Mouse (Mus musculus): ENCODE results near the gene Stox1. TPM values are rescaled to one million over a fixed set of nuclear protein-coding genes. Genes with fewer than 3 reads are reported as not detected.

Stox1 gene
- polyA plus RNA-seq, 1 experiment from 2014 or later, result 0.30 TPM

DNA sequence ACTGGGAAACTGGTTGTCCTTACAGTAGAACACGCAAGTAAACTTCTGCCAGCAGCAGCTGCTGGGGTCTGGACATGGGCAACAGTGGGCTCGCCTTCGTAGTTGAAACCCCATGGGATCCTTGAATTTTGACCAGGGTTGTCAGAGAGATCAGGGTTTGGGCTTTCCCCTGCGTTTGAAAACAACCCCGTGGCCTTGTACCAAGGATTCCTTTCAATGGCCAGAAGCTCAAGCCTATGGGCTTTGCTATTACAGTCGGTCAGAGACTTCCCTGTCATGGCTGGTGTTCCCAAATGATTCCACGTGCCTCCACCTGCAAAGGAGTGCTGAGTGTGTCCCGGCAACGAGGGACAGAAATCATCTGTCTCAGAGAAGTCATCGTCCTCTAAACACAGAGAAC lies 61.8 kb downstream of the Stox1 start:
- peaks cover 37% of the 10 kb centered on the region for H3K4me1 ChIP-seq (replicated peaks)
- H3K27ac ChIP-seq, result no peak overlapping the region
- H3K27me3 ChIP-seq, result peaks cover 13% of the 10 kb centered on the region; the same call in 1 of the 2 replicates
- H3K36me3 ChIP-seq, result no peaks in the 10 kb centered on the region
- DNase-seq (no peak), ATAC-seq (ENCODE audit: low read depth) (no peak)
- H3K9ac ChIP-seq, result no peak overlapping the region
- 69% methylated on average over 10 of the region's 10 CpGs for WGBS (ENCODE audit: insufficient replicate concordance)
- no peak overlapping the region for H3K4me2 ChIP-seq
- H3K4me3 ChIP-seq (replicated peaks), result no peak overlapping the region
- H3K9me3 ChIP-seq (replicated peaks), result no peaks in the 10 kb centered on the region

GRCm38 (mm10) chr10:62656711-62657110 lies 69.2 kb downstream of the Stox1 start:
- 59% methylated on average over 7 of the region's 7 CpGs for WGBS (ENCODE audit: insufficient replicate concordance)
- Histone ChIP-seq H3K4me1 (replicated peaks) (peaks cover 5% of the 10 kb centered on the region), H3K4me3 (replicated peaks) (no peak overlapping the region), H3K9ac (no peak overlapping the region), H3K27ac (no peak overlapping the region), H3K27me3 (no peaks in the 10 kb centered on the region), H3K9me3 (replicated peaks) (no peaks in the 10 kb centered on the region), H3K4me2 (no peak overlapping the region), H3K36me3 (no peaks in the 10 kb centered on the region)
- DNase-seq (no peak), ATAC-seq (ENCODE audit: low read depth) (no peak)

GRCm38 (mm10) chr10:62651961-62652360 lies 74.0 kb downstream of the Stox1 start:
- no peak for ATAC-seq (ENCODE audit: low read depth)
- no peaks in the 10 kb centered on the region for H3K9me3 ChIP-seq (replicated peaks)
- DNase-seq, result no peak
- 16% methylated on average over 3 of the region's 3 CpGs for WGBS (ENCODE audit: insufficient replicate concordance)
- H3K4me1 ChIP-seq (replicated peaks), result peaks cover 23% of the 10 kb centered on the region
- H3K36me3 ChIP-seq, result peaks cover 3% of the 10 kb centered on the region; the same call in 1 of the 2 replicates
- peak overlapping the region; percentile 94 for H3K4me3 ChIP-seq (replicated peaks)
- no peaks in the 10 kb centered on the region for H3K27me3 ChIP-seq
- H3K9ac ChIP-seq, result peak overlapping the region; percentile 91
- H3K27ac ChIP-seq, result peak overlapping the region; percentile 85
- H3K4me2 ChIP-seq, result peak overlapping the region; percentile 88

DNA sequence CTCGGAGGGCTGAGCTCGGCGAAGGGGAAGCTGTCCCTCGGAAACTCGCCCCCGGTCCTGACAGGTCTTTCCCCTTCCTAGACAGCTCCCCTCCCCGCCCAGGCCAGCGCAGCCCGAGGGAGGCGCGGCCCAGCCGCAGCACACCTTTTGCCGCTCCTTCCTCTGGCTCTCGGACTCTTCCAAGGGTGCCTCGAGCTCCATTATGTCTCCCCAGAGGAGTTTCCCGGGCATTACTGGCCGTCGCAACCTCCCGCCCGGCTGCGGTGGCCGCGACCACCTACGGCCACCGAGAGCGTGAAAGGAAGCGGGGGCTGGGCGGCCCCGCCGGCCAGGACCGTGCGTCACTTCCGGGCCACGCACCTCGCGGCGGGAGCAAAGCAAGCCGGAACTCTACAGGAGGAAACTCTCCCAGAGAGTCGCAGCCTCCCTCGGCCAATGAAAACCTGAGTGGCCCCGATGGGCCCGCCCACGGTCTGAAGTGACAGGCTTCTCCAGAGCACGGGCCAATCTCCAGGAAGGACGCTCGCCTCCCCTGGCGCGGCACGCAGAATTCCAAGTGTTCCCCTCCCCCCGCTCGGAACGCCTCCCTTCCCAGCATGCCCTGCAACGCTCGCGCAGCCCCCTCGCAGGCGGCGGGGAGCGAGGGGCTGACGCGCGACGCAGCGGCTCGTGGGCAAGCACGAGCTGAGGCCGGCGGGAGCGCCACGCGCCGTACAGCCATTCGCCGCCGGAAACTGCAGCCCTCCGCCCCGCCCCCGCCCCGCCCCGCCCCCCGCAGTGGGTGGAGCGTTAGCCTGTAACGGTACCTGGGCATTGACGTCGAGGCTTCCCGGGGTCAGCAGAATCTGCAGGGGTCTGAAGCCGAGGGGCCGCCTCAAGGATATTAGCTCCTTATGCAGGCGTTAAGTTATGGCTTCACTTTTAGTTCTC lies 74.8 kb downstream of the Stox1 start, which contains the start of gene Ddx50:
Gene Ddx50, minus strand, starts transcription at position 338 of the 930 bp plus-strand sequence.
- ATAC-seq (ENCODE audit: low read depth), result peak; percentile 97
- Histone ChIP-seq H3K27ac (peak within 1 kb of the TSS; percentile 85), H3K4me1 (replicated peaks) (peaks cover 26% of the 10 kb centered on the region), H3K4me2 (peak within 1 kb of the TSS; percentile 88), H3K36me3 (peaks cover 10% of the 10 kb centered on the region), H3K4me3 (replicated peaks) (peak within 1 kb of the TSS; percentile 94), H3K27me3 (no peaks in the 10 kb centered on the region), H3K9ac (peak within 1 kb of the TSS; percentile 91), H3K9me3 (replicated peaks) (no peaks in the 10 kb centered on the region)
- WGBS (ENCODE audit: insufficient replicate concordance), result under 1% methylated on average over 87 of the region's 89 CpGs
- DNase-seq, result peak; percentile 97

DNA sequence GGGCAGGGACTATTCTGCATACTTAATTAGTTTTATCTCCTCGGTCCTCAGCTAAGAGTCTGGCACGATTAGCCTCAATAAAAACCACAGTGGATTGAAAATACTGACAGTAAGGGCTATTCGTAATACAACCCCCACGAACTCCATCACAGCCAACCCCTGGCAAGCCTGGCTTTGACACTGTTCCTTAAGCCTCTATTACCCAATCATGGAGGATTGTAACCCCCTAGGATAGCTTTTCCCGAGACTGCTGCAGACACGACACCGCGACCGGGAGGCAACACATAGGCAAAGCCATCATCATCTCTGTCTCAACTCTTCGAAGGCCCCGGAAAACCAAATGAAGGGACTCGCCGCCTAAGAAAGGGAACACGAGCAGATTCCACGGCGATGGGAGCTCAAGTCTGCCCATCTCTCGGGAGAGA lies 75.6 kb downstream of the Stox1 start:
- Histone ChIP-seq H3K9ac (peak overlapping the region; percentile 91), H3K4me2 (peak overlapping the region; percentile 88), H3K4me3 (replicated peaks) (peak overlapping the region; percentile 94), H3K4me1 (replicated peaks) (peaks cover 26% of the 10 kb centered on the region), H3K36me3 (peaks cover 18% of the 10 kb centered on the region), H3K27me3 (no peaks in the 10 kb centered on the region), H3K9me3 (replicated peaks) (no peaks in the 10 kb centered on the region), H3K27ac (peak overlapping the region; percentile 85)
- ATAC-seq (ENCODE audit: low read depth), result no peak
- 0% methylated on average over 17 of the region's 17 CpGs for WGBS (ENCODE audit: insufficient replicate concordance)
- peak; percentile 11 for DNase-seq

Small RNA genes within 50 kb of the gene (microRNA-seq; reads per million reads assigned to microRNA genes)
- not detected for gene Mir7215

Other genes starting within 250 kb of the Stox1 start
- 49.1 and 67.3 TPM in 2 replicates for gene Vps26a, start 239.3 kb downstream of the Stox1 start, polyA plus RNA-seq (2015; fragmentation: Nextera tagmentation; extraction: Ambion mirVana)
- 67.1 and 71.8 TPM in 2 replicates for gene Srgn, start 198.7 kb downstream of the Stox1 start, polyA plus RNA-seq (2015; fragmentation: Nextera tagmentation; extraction: Ambion mirVana)
- gene Kif1bp, start 147.7 kb downstream of the Stox1 start, polyA plus RNA-seq (2015; fragmentation: Nextera tagmentation; extraction: Ambion mirVana), result 12.9 and 13.7 TPM in 2 replicates
- gene Ddx21, start 123.8 kb downstream of the Stox1 start, polyA plus RNA-seq (2015; fragmentation: Nextera tagmentation; extraction: Ambion mirVana), result 26.3 and 32.2 TPM in 2 replicates
- 39.3 and 50.7 TPM in 2 replicates for gene Ddx50, start 74.9 kb downstream of the Stox1 start, polyA plus RNA-seq (2015; fragmentation: Nextera tagmentation; extraction: Ambion mirVana)
- 56.2 and 68.4 TPM in 2 replicates for gene Ccar1, start 66.2 kb upstream of the Stox1 start, polyA plus RNA-seq (2015; fragmentation: Nextera tagmentation; extraction: Ambion mirVana)
- gene Tet1, start 182.9 kb upstream of the Stox1 start, polyA plus RNA-seq (2015; fragmentation: Nextera tagmentation; extraction: Ambion mirVana), result 1.5 and 2.4 TPM in 2 replicates
- gene Slc25a16, start 194.5 kb upstream of the Stox1 start, polyA plus RNA-seq (2015; fragmentation: Nextera tagmentation; extraction: Ambion mirVana), result 9.4 and 11.4 TPM in 2 replicates
- gene Dna2, start 220.9 kb upstream of the Stox1 start, polyA plus RNA-seq (2015; fragmentation: Nextera tagmentation; extraction: Ambion mirVana), result 29.4 and 37.1 TPM in 2 replicates

Measured in liver, embryonic 13.5 days (tissue).